Mouse (Mus musculus) embryonic facial prominence, embryonic 13.5 days (tissue): Measurements from ENCODE around the gene Dync1li2. TPM values are rescaled to one million over a fixed set of nuclear protein-coding genes. Genes with fewer than 3 reads are reported as not detected.

Source experiments
- ATAC-seq: fragments of 200-750 bp; cut with Nextera tagmentation; 2 replicates; pipeline ENCODE4 v1.8.0; 2017; ENCODE audit warnings: low read depth; ENCODE audit not compliant: insufficient number of reproducible peaks, insufficient read depth, low FRiP score, low TSS enrichment
- H3K27ac ChIP-seq: fragments of 300-500 bp; sonication (generic); 2 replicates; pipeline ENCODE4 v1.5.1; 2015; ENCODE audit warnings: moderate library complexity, mild to moderate bottlenecking, inconsistent platforms
- H3K27me3 ChIP-seq: fragments of 300-500 bp; sonication (generic); 2 replicates; pipeline ENCODE4 v1.6.1; 2015; ENCODE audit warnings: mild to moderate bottlenecking, inconsistent platforms
- H3K36me3 ChIP-seq: fragments of 300-500 bp; sonication (generic); 2 replicates; pipeline ENCODE4 v1.6.1; 2015; ENCODE audit warnings: mild to moderate bottlenecking, inconsistent platforms
- H3K4me1 ChIP-seq: fragments of 300-500 bp; sonication (generic); 2 replicates; pipeline ENCODE4 v1.6.1; 2015; ENCODE audit warnings: inconsistent platforms
- H3K4me2 ChIP-seq: fragments of 300-500 bp; sonication (generic); 2 replicates; pipeline ENCODE4 v1.6.1; 2015; ENCODE audit warnings: moderate library complexity, mild to moderate bottlenecking, inconsistent platforms
- H3K4me3 ChIP-seq: fragments of 300-500 bp; sonication (generic); 2 replicates; pipeline ENCODE4 v1.5.1; 2015; ENCODE audit warnings: mild to moderate bottlenecking, inconsistent platforms
- H3K9ac ChIP-seq: fragments of 300-500 bp; sonication (generic); 2 replicates; pipeline ENCODE4 v1.6.1; 2015; ENCODE audit warnings: mild to moderate bottlenecking, inconsistent platforms
- H3K9me3 ChIP-seq: fragments of 300-500 bp; sonication (generic); 2 replicates; pipeline ENCODE4 v1.6.1; 2016; ENCODE audit warnings: inconsistent platforms
- WGBS: fragments of 180-500 bp; shearing (Covaris S2); methylation state at CpG from one replicate; pipeline ENCODE4 v1.1.7; 2015; ENCODE audit warnings: mixed read lengths; 5-methylcytosine and 5-hydroxymethylcytosine counted together
- polyA plus RNA-seq: library from polyadenylated mRNA; unstranded; fragments of >200 nt; fragmentation: Nextera tagmentation; extraction: Ambion mirVana; gene quantifications from 2 replicates; pipeline ENCODE4 v1.2.1, GENCODE M21; 2015

The Dync1li2 gene
- polyA plus RNA-seq, 1 experiment from 2014 or later = 73.0 TPM

DNA sequence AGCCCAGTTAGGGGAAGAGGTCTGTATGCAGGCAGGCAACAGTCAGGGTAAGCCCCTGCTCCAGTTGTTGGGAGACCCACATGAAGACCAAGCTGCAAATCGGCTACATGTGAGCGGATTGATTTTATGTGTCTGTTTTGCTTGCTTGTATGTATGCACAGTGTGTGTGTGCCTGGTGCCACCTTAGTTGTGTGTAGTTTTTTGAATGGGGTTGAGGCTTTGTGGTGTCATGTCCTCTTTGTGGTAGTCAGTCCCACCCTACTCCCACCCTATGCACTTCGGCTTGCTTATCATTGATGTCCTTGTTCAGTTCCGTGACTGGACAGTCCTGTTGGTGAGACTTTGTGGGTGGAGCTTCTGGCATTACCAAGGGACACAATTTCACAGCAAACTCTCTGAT lies 29.1 kb downstream of the Dync1li2 start:
- no peaks in the 10 kb centered on the region for H3K9me3 ChIP-seq
- ATAC-seq = no peak
- H3K27ac ChIP-seq = no peak overlapping the region
- no peak overlapping the region for H3K4me2 ChIP-seq
- H3K27me3 ChIP-seq = no peaks in the 10 kb centered on the region
- peaks cover 16% of the 10 kb centered on the region for H3K36me3 ChIP-seq
- H3K9ac ChIP-seq = no peak overlapping the region
- 83% methylated on average over 4 of the region's 4 CpGs for WGBS
- peaks cover 2% of the 10 kb centered on the region; the same call in 1 of the 2 replicates for H3K4me1 ChIP-seq
- H3K4me3 ChIP-seq = no peak overlapping the region

GRCm38 (mm10) chr8:104412805-104413532 lies 29.9 kb downstream of the Dync1li2 start:
- no peak overlapping the region for H3K4me3 ChIP-seq
- no peaks in the 10 kb centered on the region for H3K9me3 ChIP-seq
- peaks cover 2% of the 10 kb centered on the region; the same call in 1 of the 2 replicates for H3K4me1 ChIP-seq
- ATAC-seq = no peak
- H3K4me2 ChIP-seq = no peak overlapping the region
- 69% methylated on average over 7 of the region's 7 CpGs for WGBS
- peaks cover 10% of the 10 kb centered on the region for H3K36me3 ChIP-seq
- H3K9ac ChIP-seq = no peak overlapping the region
- no peaks in the 10 kb centered on the region for H3K27me3 ChIP-seq
- H3K27ac ChIP-seq = no peak overlapping the region

DNA sequence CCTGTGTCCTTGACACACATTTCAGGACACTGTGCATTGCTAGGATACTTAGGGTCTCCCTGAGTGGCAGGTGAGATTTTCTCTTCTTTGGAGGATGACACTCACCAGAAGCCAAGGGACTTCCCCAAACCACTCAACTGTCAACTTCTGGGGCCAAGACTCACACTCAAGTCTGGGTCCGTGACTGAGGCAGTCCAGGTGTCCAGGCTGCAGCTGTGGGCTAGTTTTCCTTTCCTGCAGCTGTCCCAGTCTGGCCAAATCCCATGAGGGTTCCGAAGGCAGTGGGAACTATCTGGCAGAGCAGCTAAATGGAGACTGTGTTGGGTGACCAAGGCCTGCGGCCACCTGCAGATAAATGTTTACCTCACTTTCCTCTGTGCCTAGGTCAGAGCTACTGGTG lies 30.9 kb downstream of the Dync1li2 start:
- no peak for ATAC-seq
- H3K27ac ChIP-seq = no peak overlapping the region
- no peaks in the 10 kb centered on the region for H3K27me3 ChIP-seq
- H3K4me3 ChIP-seq = no peak overlapping the region
- H3K4me1 ChIP-seq = peaks cover 2% of the 10 kb centered on the region; the same call in 1 of the 2 replicates
- H3K9ac ChIP-seq = no peak overlapping the region
- H3K9me3 ChIP-seq = no peaks in the 10 kb centered on the region
- H3K4me2 ChIP-seq = no peak overlapping the region
- peaks cover under 1% of the 10 kb centered on the region for H3K36me3 ChIP-seq
- WGBS = 69% methylated on average over 3 of the region's 3 CpGs

DNA sequence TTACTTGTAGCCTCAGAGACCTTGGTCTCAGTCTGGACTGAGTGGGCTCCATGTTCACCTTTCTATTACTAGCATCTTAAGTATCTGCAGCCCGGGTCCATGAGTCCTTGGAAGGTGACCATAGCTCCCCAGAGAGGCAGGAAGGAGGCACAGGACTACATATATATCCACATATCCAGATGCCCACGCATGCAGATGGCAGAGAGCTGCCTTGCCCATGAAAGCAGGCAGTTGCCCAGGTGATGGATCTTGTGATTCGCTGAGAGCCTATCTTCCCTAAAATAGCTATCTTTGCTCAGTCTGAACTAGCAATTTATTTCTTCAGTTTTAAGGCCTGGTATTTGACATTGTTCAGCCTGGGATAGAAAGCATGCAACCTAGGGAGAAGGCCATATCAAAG lies 31.4 kb downstream of the Dync1li2 start:
- H3K4me3 ChIP-seq = no peak overlapping the region
- no peaks in the 10 kb centered on the region for H3K36me3 ChIP-seq
- no peaks in the 10 kb centered on the region for H3K27me3 ChIP-seq
- H3K9me3 ChIP-seq = no peaks in the 10 kb centered on the region
- no peak overlapping the region for H3K4me2 ChIP-seq
- 93% methylated on average over 3 of the region's 3 CpGs for WGBS
- peaks cover 2% of the 10 kb centered on the region; the same call in 1 of the 2 replicates for H3K4me1 ChIP-seq
- no peak overlapping the region for H3K9ac ChIP-seq
- H3K27ac ChIP-seq = no peak overlapping the region
- ATAC-seq = no peak

GRCm38 (mm10) chr8:104410628-104411273 lies 32.1 kb downstream of the Dync1li2 start:
- Histone ChIP-seq H3K4me1 (peaks cover 2% of the 10 kb centered on the region; the same call in 1 of the 2 replicates), H3K4me2 (no peak overlapping the region), H3K27ac (no peak overlapping the region), H3K9me3 (no peaks in the 10 kb centered on the region), H3K9ac (no peak overlapping the region), H3K4me3 (no peak overlapping the region), H3K27me3 (no peaks in the 10 kb centered on the region), H3K36me3 (no peaks in the 10 kb centered on the region)
- 52% methylated on average over 7 of the region's 7 CpGs for WGBS
- ATAC-seq = no peak

GRCm38 (mm10) chr8:104408328-104409110 lies 34.3 kb downstream of the Dync1li2 start:
- WGBS = 82% methylated on average over 7 of the region's 7 CpGs
- no peak overlapping the region for H3K4me2 ChIP-seq
- H3K27me3 ChIP-seq = no peaks in the 10 kb centered on the region
- no peak overlapping the region for H3K9ac ChIP-seq
- no peak overlapping the region for H3K4me3 ChIP-seq
- no peaks in the 10 kb centered on the region for H3K36me3 ChIP-seq
- peaks cover under 1% of the 10 kb centered on the region; the same call in 1 of the 2 replicates for H3K4me1 ChIP-seq
- no peak for ATAC-seq
- H3K9me3 ChIP-seq = no peaks in the 10 kb centered on the region
- H3K27ac ChIP-seq = no peak overlapping the region

GRCm38 (mm10) chr8:104406340-104407128 lies 36.3 kb downstream of the Dync1li2 start:
- no peak overlapping the region for H3K4me3 ChIP-seq
- H3K9me3 ChIP-seq = no peaks in the 10 kb centered on the region
- no peak for ATAC-seq
- H3K4me1 ChIP-seq = no peaks in the 10 kb centered on the region
- WGBS = 79% methylated on average over 6 of the region's 6 CpGs
- H3K4me2 ChIP-seq = no peak overlapping the region
- H3K27ac ChIP-seq = no peak overlapping the region
- H3K36me3 ChIP-seq = no peaks in the 10 kb centered on the region
- no peak overlapping the region for H3K9ac ChIP-seq
- H3K27me3 ChIP-seq = no peaks in the 10 kb centered on the region

GRCm38 (mm10) chr8:104405430-104406187 lies 37.2 kb downstream of the Dync1li2 start:
- H3K27ac ChIP-seq = no peak overlapping the region
- H3K36me3 ChIP-seq = no peaks in the 10 kb centered on the region
- H3K9ac ChIP-seq = no peak overlapping the region
- H3K4me1 ChIP-seq = no peaks in the 10 kb centered on the region
- ATAC-seq = no peak
- H3K4me3 ChIP-seq = no peak overlapping the region
- WGBS = 69% methylated on average over 15 of the region's 15 CpGs
- H3K27me3 ChIP-seq = no peaks in the 10 kb centered on the region
- H3K4me2 ChIP-seq = no peak overlapping the region
- H3K9me3 ChIP-seq = no peaks in the 10 kb centered on the region

GRCm38 (mm10) chr8:104403596-104403995 lies 39.3 kb downstream of the Dync1li2 start:
- Histone ChIP-seq H3K27ac (no peak overlapping the region), H3K9ac (no peak overlapping the region), H3K36me3 (no peaks in the 10 kb centered on the region), H3K9me3 (no peaks in the 10 kb centered on the region), H3K4me2 (no peak overlapping the region), H3K27me3 (no peaks in the 10 kb centered on the region), H3K4me1 (no peaks in the 10 kb centered on the region), H3K4me3 (no peak overlapping the region)
- no peak for ATAC-seq
- WGBS = 65% methylated on average over 3 of the region's 3 CpGs

- Histone ChIP-seq H3K9me3 (peaks cover 7% of the 10 kb centered on the region; the same call in 1 of the 2 replicates), H3K36me3 (no peaks in the 10 kb centered on the region), H3K4me3 (peak within 1 kb of the TSS; percentile 90), H3K4me2 (peak within 1 kb of the TSS; percentile 91), H3K4me1 (peaks cover 17% of the 10 kb centered on the region), H3K9ac (peak within 1 kb of the TSS; percentile 92), H3K27ac (peak within 1 kb of the TSS; percentile 79), H3K27me3 (no peaks in the 10 kb centered on the region)
- ATAC-seq = peak; percentile 77
- whole genome bisulfite sequencing = 3% methylated on average over 32 of the region's 54 CpGs
Measured at GRCm38 (mm10) chr8:104395703-104396357, 47.0 kb downstream of the Dync1li2 start, which contains the start of gene Cmtm4. Gene Cmtm4, minus strand, starts transcription at chr8:104395807.
